Mouse (Mus musculus) bone marrow macrophage, adult 2 months (primary cell): ENCODE results near the gene Tenm4. TPM values are rescaled to one million over a fixed set of nuclear protein-coding genes. Genes with fewer than 3 reads are reported as not detected.

ENCODE experiments used
- H3K27ac ChIP-seq: 2 replicates; pipeline ENCODE4 v1.5.1; 2012; ENCODE audit warnings: low read depth, low read length; ENCODE audit not compliant: insufficient read depth
- H3K4me1 ChIP-seq: 2 replicates; pipeline ENCODE4 v1.6.1; 2012; ENCODE audit warnings: low read length; ENCODE audit not compliant: control insufficient read depth, insufficient read depth
- H3K4me3 ChIP-seq: 2 replicates; pipeline ENCODE4 v1.5.1; 2012; ENCODE audit warnings: mild to moderate bottlenecking, low read length, moderate library complexity; ENCODE audit not compliant: insufficient read depth
- CTCF ChIP-seq: IDR thresholded peaks from 2 replicates; pipeline ENCODE4 v1.5.1; 2012; ENCODE audit warnings: low read depth, mild to moderate bottlenecking, low read length, moderate library complexity
- POLR2A ChIP-seq: IDR thresholded peaks from 2 replicates; pipeline ENCODE4 v1.6.1; 2012; ENCODE audit warnings: mild to moderate bottlenecking, low read depth, low read length, borderline replicate concordance
- polyA plus RNA-seq: library from polyadenylated mRNA; stranded (reverse); fragments of >200 nt; gene quantifications from 2 replicates; pipeline ENCODE4 v1.2.4, GENCODE M21; 2012; ENCODE audit not compliant: missing spikeins, insufficient read depth, insufficient read length

The Tenm4 gene
- polyA plus RNA-seq, 1 experiment: not detected

GRCm38 (mm10) chr7:96357550-96357949 is 186.5 kb downstream of the Tenm4 start:
- Histone ChIP-seq H3K4me3 (no peak overlapping the region), H3K27ac (no peak overlapping the region), H3K4me1 (no peaks in the 10 kb centered on the region)
- TF ChIP-seq CTCF (no peak), POLR2A (no peak)

GRCm38 (mm10) chr7:96363311-96363710 is 192.3 kb downstream of the Tenm4 start:
- TF ChIP-seq CTCF: no peak
- TF ChIP-seq POLR2A: no peak
- Histone ChIP-seq H3K4me3 (no peak overlapping the region), H3K27ac (no peak overlapping the region), H3K4me1 (no peaks in the 10 kb centered on the region)

GRCm38 (mm10) chr7:96369947-96370346 is 198.9 kb downstream of the Tenm4 start:
- Histone ChIP-seq H3K4me1 (no peaks in the 10 kb centered on the region), H3K27ac (no peak overlapping the region), H3K4me3 (no peak overlapping the region)
- TF ChIP-seq CTCF: no peak
- no peak for TF ChIP-seq POLR2A

- TF ChIP-seq POLR2A (no peak), CTCF (no peak)
- no peak overlapping the region for H3K27ac ChIP-seq
- H3K4me3 ChIP-seq: no peak overlapping the region
- no peaks in the 10 kb centered on the region for H3K4me1 ChIP-seq
Measured at GRCm38 (mm10) chr7:96374004-96374663, 203.1 kb downstream of the Tenm4 start.

GRCm38 (mm10) chr7:96375507-96375906 is 204.5 kb downstream of the Tenm4 start:
- H3K4me1 ChIP-seq: no peaks in the 10 kb centered on the region
- H3K27ac ChIP-seq: no peak overlapping the region
- no peak overlapping the region for H3K4me3 ChIP-seq
- no peak for TF ChIP-seq CTCF
- TF ChIP-seq POLR2A: no peak

GRCm38 (mm10) chr7:96383686-96384528 is 212.9 kb downstream of the Tenm4 start:
- no peaks in the 10 kb centered on the region for H3K4me1 ChIP-seq
- no peak overlapping the region for H3K4me3 ChIP-seq
- TF ChIP-seq POLR2A: no peak
- no peak overlapping the region for H3K27ac ChIP-seq

- TF ChIP-seq CTCF: no peak
- no peak overlapping the region for H3K27ac ChIP-seq
- H3K4me3 ChIP-seq: no peak overlapping the region
- H3K4me1 ChIP-seq: no peaks in the 10 kb centered on the region
Measured at GRCm38 (mm10) chr7:96384726-96385500, 213.9 kb downstream of the Tenm4 start.

- no peaks in the 10 kb centered on the region for H3K4me1 ChIP-seq
Measured at GRCm38 (mm10) chr7:96385850-96386249, 214.8 kb downstream of the Tenm4 start.

GRCm38 (mm10) chr7:96390034-96390670 is 219.1 kb downstream of the Tenm4 start:
- Histone ChIP-seq H3K27ac (no peak overlapping the region), H3K4me3 (no peak overlapping the region), H3K4me1 (no peaks in the 10 kb centered on the region)
- no peak for TF ChIP-seq POLR2A
- TF ChIP-seq CTCF: no peak

More at GRCm38 (mm10) chr7:96385850-96386249, 214.8 kb downstream of the Tenm4 start:
- Histone ChIP-seq H3K4me3 (no peak overlapping the region), H3K27ac (no peak overlapping the region)
- TF ChIP-seq POLR2A: no peak
- no peak for TF ChIP-seq CTCF

GRCm38 (mm10) chr7:96390894-96391293 is 219.8 kb downstream of the Tenm4 start:
- TF ChIP-seq CTCF (no peak), POLR2A (no peak)

More at GRCm38 (mm10) chr7:96390894-96391293, 219.8 kb downstream of the Tenm4 start:
- Histone ChIP-seq H3K4me3 (no peak overlapping the region), H3K4me1 (no peaks in the 10 kb centered on the region), H3K27ac (no peak overlapping the region)
